Mouse (Mus musculus): Measurements from ENCODE around the gene Lrig3. TPM values are rescaled to one million over a fixed set of nuclear protein-coding genes. Genes with fewer than 3 reads are reported as not detected.

Lrig3 gene
- total RNA-seq, 2 experiments from 2014 or later: 3.1 to 3.5 TPM

GRCm38 (mm10) chr10:125961411-125962107 lies 4.4 kb upstream of the Lrig3 start:
- no peak for DNase-seq (ENCODE audit: low spot score in 2 of 2)

GRCm38 (mm10) chr10:125964709-125965108 lies 1.3 kb upstream of the Lrig3 start:
- no peak for DNase-seq (ENCODE audit: low spot score in 2 of 2)

GRCm38 (mm10) chr10:125966481-125967251 lies 698 bp downstream of the Lrig3 start:
- peak in 1 of 2 experiments; percentile 10 for DNase-seq (ENCODE audit: low spot score in 2 of 2)

- no peak for DNase-seq (ENCODE audit: low spot score in 2 of 2)
Measured at GRCm38 (mm10) chr10:125967436-125968160, 1.6 kb downstream of the Lrig3 start.

- DNase-seq (ENCODE audit: low spot score in 2 of 2): no peak
Measured at GRCm38 (mm10) chr10:125968191-125969132, 2.5 kb downstream of the Lrig3 start.

GRCm38 (mm10) chr10:125969133-125969490 lies 3.1 kb downstream of the Lrig3 start:
- no peak for DNase-seq (ENCODE audit: low spot score in 2 of 2)

GRCm38 (mm10) chr10:125970031-125970430 lies 4.1 kb downstream of the Lrig3 start:
- DNase-seq (ENCODE audit: low spot score in 2 of 2): no peak

GRCm38 (mm10) chr10:125970500-125970899 lies 4.5 kb downstream of the Lrig3 start:
- DNase-seq (ENCODE audit: low spot score in 2 of 2): no peak

GRCm38 (mm10) chr10:125973726-125974125 lies 7.8 kb downstream of the Lrig3 start:
- no peak for DNase-seq (ENCODE audit: low spot score in 2 of 2)

GRCm38 (mm10) chr10:125981938-125982337 lies 16.0 kb downstream of the Lrig3 start:
- no peak for DNase-seq (ENCODE audit: low spot score in 2 of 2)

- DNase-seq (ENCODE audit: low spot score in 2 of 2): no peak
Measured at GRCm38 (mm10) chr10:125984473-125985035, 18.6 kb downstream of the Lrig3 start.

GRCm38 (mm10) chr10:125985795-125986194 lies 19.8 kb downstream of the Lrig3 start:
- DNase-seq (ENCODE audit: low spot score in 2 of 2): no peak

GRCm38 (mm10) chr10:125986443-125986842 lies 20.5 kb downstream of the Lrig3 start:
- DNase-seq (ENCODE audit: low spot score in 2 of 2): no peak

GRCm38 (mm10) chr10:125987307-125987706 lies 21.3 kb downstream of the Lrig3 start:
- DNase-seq (ENCODE audit: low spot score in 2 of 2): no peak

GRCm38 (mm10) chr10:125988037-125988436 lies 22.1 kb downstream of the Lrig3 start:
- no peak for DNase-seq (ENCODE audit: low spot score in 2 of 2)

GRCm38 (mm10) chr10:125989890-125990289 lies 23.9 kb downstream of the Lrig3 start:
- peak in 1 of 2 experiments; percentile 57 for DNase-seq (ENCODE audit: low spot score in 2 of 2)

GRCm38 (mm10) chr10:125990394-125990793 lies 24.4 kb downstream of the Lrig3 start:
- no peak for DNase-seq (ENCODE audit: low spot score in 2 of 2)

GRCm38 (mm10) chr10:125991819-125992218 lies 25.9 kb downstream of the Lrig3 start:
- no peak for DNase-seq (ENCODE audit: low spot score in 2 of 2)

- peak in 1 of 2 experiments; percentile 22 for DNase-seq (ENCODE audit: low spot score in 2 of 2)
Measured at GRCm38 (mm10) chr10:125994855-125995254, 28.9 kb downstream of the Lrig3 start.

GRCm38 (mm10) chr10:125995701-125996100 lies 29.7 kb downstream of the Lrig3 start:
- DNase-seq (ENCODE audit: low spot score in 2 of 2): no peak
